Mouse (Mus musculus) neural tube, embryonic 14.5 days (tissue): ENCODE measurements around the gene Pih1d1. TPM values are rescaled to one million over a fixed set of nuclear protein-coding genes. Genes with fewer than 3 reads are reported as not detected.

Source experiments
- ATAC-seq: fragments of 200-750 bp; cut with Nextera tagmentation; 2 replicates; pipeline ENCODE4 v1.8.0; 2017; ENCODE audit warnings: low read depth, mild to moderate bottlenecking, moderate TSS enrichment, moderate library complexity
- H3K27ac ChIP-seq: fragments of 300-500 bp; sonication (generic); 2 replicates; pipeline ENCODE4 v1.5.1; 2014; ENCODE audit warnings: low read depth, mild to moderate bottlenecking, control low read depth, low read length, moderate library complexity, mixed read lengths
- H3K27me3 ChIP-seq: fragments of 300-500 bp; sonication (generic); 2 replicates; pipeline ENCODE4 v1.6.1; 2014; ENCODE audit warnings: low read length; ENCODE audit not compliant: control insufficient read depth, insufficient read depth
- H3K36me3 ChIP-seq: fragments of 300-500 bp; sonication (generic); 2 replicates; pipeline ENCODE4 v1.6.1; 2014; ENCODE audit warnings: low read length, mixed read lengths; ENCODE audit not compliant: control insufficient read depth, insufficient read depth
- H3K4me1 ChIP-seq: fragments of 300-500 bp; sonication (generic); 2 replicates; pipeline ENCODE4 v1.6.1; 2014; ENCODE audit warnings: low read length; ENCODE audit not compliant: control insufficient read depth, insufficient read depth
- H3K4me2 ChIP-seq: fragments of 300-500 bp; sonication (generic); 2 replicates; pipeline ENCODE4 v1.6.1; 2014; ENCODE audit warnings: mild to moderate bottlenecking, low read depth, low read length, control low read depth
- H3K4me3 ChIP-seq: fragments of 300-500 bp; sonication (generic); 2 replicates; pipeline ENCODE4 v1.5.1; 2014; ENCODE audit warnings: low read depth, low read length, control low read depth, mixed read lengths
- H3K9ac ChIP-seq: fragments of 300-500 bp; sonication (generic); replicated peaks from 2 replicates; pipeline ENCODE4 v1.6.1; 2014; ENCODE audit warnings: low read depth, mild to moderate bottlenecking, control low read depth, low read length, mixed read lengths
- H3K9me3 ChIP-seq: fragments of 300-500 bp; sonication (generic); 2 replicates; pipeline ENCODE4 v1.6.1; 2016; ENCODE audit warnings: low read length; ENCODE audit not compliant: control insufficient read depth
- WGBS: fragments of 180-500 bp; shearing (Covaris S2); extraction: QIAGEN DNeasy Blood & Tissue Kit; methylation state at CpG from one replicate; pipeline ENCODE4 v1.1.7; 2014; 5-methylcytosine and 5-hydroxymethylcytosine counted together
- polyA plus RNA-seq: library from polyadenylated mRNA; unstranded; fragments of >200 nt; fragmentation: Nextera tagmentation; extraction: Ambion mirVana; gene quantifications from 2 replicates; pipeline ENCODE4 v1.2.1, GENCODE M21; 2014

The Pih1d1 gene
- polyA plus RNA-seq, 1 experiment from 2014 or later, result 91.2 TPM

GRCm38 (mm10) chr7:45178550-45178949, 24.4 kb downstream of the Pih1d1 start:
- Histone ChIP-seq H3K4me2 (no peak overlapping the region), H3K9ac (no peak overlapping the region), H3K36me3 (no peaks in the 10 kb centered on the region), H3K27ac (no peak overlapping the region), H3K27me3 (peaks cover 76% of the 10 kb centered on the region), H3K4me1 (no peaks in the 10 kb centered on the region), H3K9me3 (no peaks in the 10 kb centered on the region), H3K4me3 (no peak overlapping the region)
- ATAC-seq, result no peak
- 25% methylated on average over 7 of the region's 7 CpGs for whole genome bisulfite sequencing

- Histone ChIP-seq H3K4me3 (no peak within 1 kb of the TSS), H3K9ac (no peak within 1 kb of the TSS), H3K27me3 (peaks cover 77% of the 10 kb centered on the region), H3K36me3 (no peaks in the 10 kb centered on the region), H3K4me1 (no peaks in the 10 kb centered on the region), H3K9me3 (no peaks in the 10 kb centered on the region), H3K4me2 (no peak within 1 kb of the TSS), H3K27ac (no peak within 1 kb of the TSS)
- no peak for ATAC-seq
- 25% methylated on average over 7 of the region's 7 CpGs for WGBS
Observed at GRCm38 (mm10) chr7:45179469-45179868, 25.4 kb downstream of the Pih1d1 start, which contains the start of gene Gfy. Gene Gfy (minus strand): TSS chr7:45179569.

- Histone ChIP-seq H3K4me3 (peak within 1 kb of the TSS; percentile 5; the same call in 1 of the 2 replicates), H3K36me3 (no peaks in the 10 kb centered on the region), H3K9ac (no peak within 1 kb of the TSS), H3K27ac (no peak within 1 kb of the TSS), H3K27me3 (peaks cover 72% of the 10 kb centered on the region), H3K4me1 (no peaks in the 10 kb centered on the region), H3K9me3 (no peaks in the 10 kb centered on the region), H3K4me2 (peak within 1 kb of the TSS; percentile 39)
- ATAC-seq, result no peak
- WGBS, result 14% methylated on average over 20 of the region's 20 CpGs
Observed at GRCm38 (mm10) chr7:45180896-45181477, 26.9 kb downstream of the Pih1d1 start, which contains the start of gene Pth2. Gene Pth2 (plus strand): TSS chr7:45180995.

GRCm38 (mm10) chr7:45181540-45181939, 27.4 kb downstream of the Pih1d1 start:
- peaks cover 72% of the 10 kb centered on the region for H3K27me3 ChIP-seq
- no peaks in the 10 kb centered on the region for H3K9me3 ChIP-seq
- H3K27ac ChIP-seq, result no peak overlapping the region
- H3K4me3 ChIP-seq, result peak overlapping the region; percentile 5; the same call in 1 of the 2 replicates
- peak overlapping the region; percentile 39 for H3K4me2 ChIP-seq
- WGBS, result 3% methylated on average over 34 of the region's 35 CpGs
- no peak for ATAC-seq
- no peaks in the 10 kb centered on the region for H3K4me1 ChIP-seq
- no peak overlapping the region for H3K9ac ChIP-seq
- H3K36me3 ChIP-seq, result no peaks in the 10 kb centered on the region

- H3K4me1 ChIP-seq, result no peaks in the 10 kb centered on the region
- ATAC-seq, result peak; percentile 89
- WGBS, result under 1% methylated on average over 34 of the region's 34 CpGs
- H3K36me3 ChIP-seq, result no peaks in the 10 kb centered on the region
- H3K9ac ChIP-seq, result no peak overlapping the region
- no peaks in the 10 kb centered on the region for H3K9me3 ChIP-seq
- peak overlapping the region; percentile 39 for H3K4me2 ChIP-seq
- peaks cover 69% of the 10 kb centered on the region for H3K27me3 ChIP-seq
- no peak overlapping the region for H3K27ac ChIP-seq
- peak overlapping the region; percentile 12 for H3K4me3 ChIP-seq
Observed at GRCm38 (mm10) chr7:45182199-45182601, 28.1 kb downstream of the Pih1d1 start.

GRCm38 (mm10) chr7:45182606-45183005, 28.5 kb downstream of the Pih1d1 start:
- Histone ChIP-seq H3K9ac (no peak overlapping the region), H3K4me1 (no peaks in the 10 kb centered on the region), H3K27ac (no peak overlapping the region), H3K4me3 (peak overlapping the region; percentile 12), H3K4me2 (peak overlapping the region; percentile 39), H3K9me3 (no peaks in the 10 kb centered on the region), H3K27me3 (peaks cover 66% of the 10 kb centered on the region), H3K36me3 (no peaks in the 10 kb centered on the region)
- ATAC-seq, result 0 out of 2 replicates have a peak, but pooled peaks have one; percentile 2
- 19% methylated on average over 11 of the region's 11 CpGs for WGBS

GRCm38 (mm10) chr7:45183672-45184071, 29.6 kb downstream of the Pih1d1 start:
- Histone ChIP-seq H3K27me3 (peaks cover 56% of the 10 kb centered on the region), H3K27ac (no peak overlapping the region), H3K9ac (no peak overlapping the region), H3K36me3 (no peaks in the 10 kb centered on the region), H3K4me2 (no peak overlapping the region), H3K4me1 (no peaks in the 10 kb centered on the region), H3K9me3 (no peaks in the 10 kb centered on the region), H3K4me3 (no peak overlapping the region)
- no peak for ATAC-seq
- 78% methylated on average over 7 of the region's 7 CpGs for WGBS

GRCm38 (mm10) chr7:45185921-45186320, 31.8 kb downstream of the Pih1d1 start:
- Histone ChIP-seq H3K36me3 (no peaks in the 10 kb centered on the region), H3K27ac (no peak overlapping the region), H3K27me3 (peaks cover 33% of the 10 kb centered on the region), H3K4me2 (no peak overlapping the region), H3K4me3 (no peak overlapping the region), H3K9me3 (no peaks in the 10 kb centered on the region), H3K4me1 (no peaks in the 10 kb centered on the region), H3K9ac (no peak overlapping the region)
- no peak for ATAC-seq
- 77% methylated on average over 7 of the region's 7 CpGs for WGBS

GRCm38 (mm10) chr7:45189600-45189999, 35.5 kb downstream of the Pih1d1 start:
- Histone ChIP-seq H3K9ac (no peak overlapping the region), H3K27ac (no peak overlapping the region)
- 51% methylated on average over 16 of the region's 16 CpGs for WGBS

More at GRCm38 (mm10) chr7:45189600-45189999, 35.5 kb downstream of the Pih1d1 start:
- Histone ChIP-seq H3K4me1 (no peaks in the 10 kb centered on the region), H3K36me3 (no peaks in the 10 kb centered on the region), H3K9me3 (no peaks in the 10 kb centered on the region), H3K27me3 (peaks cover 4% of the 10 kb centered on the region), H3K4me3 (no peak overlapping the region), H3K4me2 (no peak overlapping the region)
- no peak for ATAC-seq
